Mouse (Mus musculus): ENCODE measurements around the gene Gm5868.

DNA sequence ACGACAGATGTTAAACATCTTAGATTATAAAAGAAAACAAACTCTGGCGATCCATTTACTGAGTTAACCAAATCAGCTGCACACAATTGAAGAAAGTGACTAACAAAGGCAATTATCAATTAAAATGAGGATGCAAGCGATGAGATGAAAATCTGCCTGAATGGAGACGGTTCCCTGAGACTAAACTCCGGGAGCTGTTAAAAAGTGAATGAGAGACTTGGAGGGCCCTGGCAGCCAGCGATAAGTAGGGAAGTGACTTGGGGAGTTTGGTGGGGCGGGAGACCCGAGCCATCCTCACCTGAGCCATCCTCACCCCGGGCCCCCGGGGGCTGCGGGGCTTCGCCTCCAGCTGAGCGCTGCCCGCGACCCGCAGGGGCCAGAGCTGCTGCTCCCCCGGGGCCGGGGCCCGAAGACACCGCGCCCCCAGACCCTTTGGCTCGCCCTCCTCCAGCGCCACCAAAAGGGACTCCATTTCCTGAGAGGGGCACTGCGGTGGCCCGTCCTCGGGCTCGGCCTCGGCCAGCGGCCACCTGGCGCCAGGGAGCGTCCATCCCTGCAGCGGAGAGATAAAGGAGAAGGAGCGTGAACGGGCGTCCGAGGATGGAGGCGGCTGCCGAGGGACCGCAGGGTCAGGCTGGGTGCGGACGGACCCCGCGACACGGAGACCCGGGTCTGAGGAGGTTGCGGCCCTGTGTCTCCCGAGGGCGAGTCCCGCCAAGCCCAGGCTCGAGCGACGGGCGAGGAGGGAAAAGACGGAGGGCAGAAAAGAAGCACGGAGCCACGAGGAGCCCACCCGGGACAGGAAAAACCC, 28.4 kb downstream of the Gm5868 start:
- TF ChIP-seq CTCF (conservative IDR thresholded peaks at IDR 0.05; ENCODE audit: low read length) (no peak), NANOG (IDR thresholded peaks at IDR 0.05; ENCODE audit: borderline replicate concordance, low read length) (no peak), POU5F1 (IDR thresholded peaks at IDR 0.05; ENCODE audit: borderline replicate concordance, low read length) (no peak)

All from E14TG2a.4 (cell line).